Mouse (Mus musculus) kidney, postnatal 10 days (tissue): ENCODE measurements at regions not wholly inside any gene's neighbourhood (a gene's known extent, or its start where the extent isn't known, plus 50 kb on each side); places are given as distances from the start of the nearest gene placed in this dataset.

ENCODE experiments used
- DNase-seq: peaks from one replicate; pipeline ENCODE4 v3.0.0; 2021; ENCODE audit warnings: mixed read lengths

GRCm38 (mm10) chr1:71945070-71945469, 267.0 kb downstream of the Mreg start:
- no peak for DNase-seq

DNA sequence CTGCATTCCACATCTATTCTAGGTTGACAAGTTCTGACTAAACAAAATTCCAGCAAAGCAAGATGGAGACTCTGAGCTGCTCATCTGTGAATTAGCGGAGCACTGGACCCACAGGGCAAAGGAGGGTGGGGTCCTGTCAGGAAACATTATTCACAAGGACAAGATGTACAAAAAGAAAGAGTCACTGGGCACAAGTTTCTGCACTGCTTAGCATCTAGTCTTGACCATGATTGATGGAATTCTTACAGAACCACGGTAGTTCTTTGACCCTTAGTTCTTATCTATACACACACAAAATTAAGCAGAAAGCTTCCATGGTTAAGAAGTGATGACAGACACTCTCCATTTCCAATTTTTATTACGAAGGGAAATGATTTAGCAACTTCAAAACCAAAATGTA, 267.6 kb downstream of the Mreg start:
- DNase-seq = no peak

DNA sequence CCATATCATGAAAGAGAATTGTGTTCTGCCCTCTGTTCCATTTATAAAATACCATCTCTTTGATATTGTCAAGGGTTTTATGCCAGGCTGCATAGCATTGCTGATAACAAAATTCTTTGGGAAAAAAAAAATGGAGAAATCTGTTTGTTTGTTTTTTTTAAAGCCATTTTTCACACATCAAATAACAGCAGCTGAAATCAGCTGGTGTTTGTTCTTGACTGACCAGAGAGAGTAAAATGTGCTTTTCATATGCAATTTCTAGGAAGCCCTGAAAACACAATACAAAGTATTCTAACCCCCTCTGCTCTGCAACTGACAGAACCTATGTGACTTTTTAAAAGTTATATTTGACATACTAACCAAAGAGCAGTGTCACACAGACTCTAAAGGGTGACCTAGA, 270.0 kb downstream of the Mreg start:
- no peak for DNase-seq

- DNase-seq = no peak
Measured at GRCm38 (mm10) chr1:71941688-71942087, 270.4 kb downstream of the Mreg start.

DNA sequence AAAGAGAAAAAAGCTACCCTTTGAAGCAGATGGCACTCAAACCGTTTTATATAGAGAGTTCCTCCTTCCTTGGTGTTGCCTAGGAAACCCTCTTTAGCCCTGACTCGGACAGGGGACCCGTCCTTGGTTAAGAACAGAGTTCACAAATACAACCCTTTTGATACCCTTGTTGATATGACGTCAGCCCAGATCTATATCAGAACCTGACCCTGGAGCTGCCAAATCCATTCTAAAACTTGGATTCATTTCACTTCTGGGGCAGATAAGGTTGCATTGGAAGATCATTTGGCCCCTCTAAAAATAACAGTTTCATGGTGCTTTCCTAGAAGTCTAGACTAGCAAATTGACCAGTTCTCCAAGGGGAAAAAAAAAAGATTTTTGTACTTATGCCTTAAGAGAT, 271.2 kb downstream of the Mreg start:
- DNase-seq = no peak

DNA sequence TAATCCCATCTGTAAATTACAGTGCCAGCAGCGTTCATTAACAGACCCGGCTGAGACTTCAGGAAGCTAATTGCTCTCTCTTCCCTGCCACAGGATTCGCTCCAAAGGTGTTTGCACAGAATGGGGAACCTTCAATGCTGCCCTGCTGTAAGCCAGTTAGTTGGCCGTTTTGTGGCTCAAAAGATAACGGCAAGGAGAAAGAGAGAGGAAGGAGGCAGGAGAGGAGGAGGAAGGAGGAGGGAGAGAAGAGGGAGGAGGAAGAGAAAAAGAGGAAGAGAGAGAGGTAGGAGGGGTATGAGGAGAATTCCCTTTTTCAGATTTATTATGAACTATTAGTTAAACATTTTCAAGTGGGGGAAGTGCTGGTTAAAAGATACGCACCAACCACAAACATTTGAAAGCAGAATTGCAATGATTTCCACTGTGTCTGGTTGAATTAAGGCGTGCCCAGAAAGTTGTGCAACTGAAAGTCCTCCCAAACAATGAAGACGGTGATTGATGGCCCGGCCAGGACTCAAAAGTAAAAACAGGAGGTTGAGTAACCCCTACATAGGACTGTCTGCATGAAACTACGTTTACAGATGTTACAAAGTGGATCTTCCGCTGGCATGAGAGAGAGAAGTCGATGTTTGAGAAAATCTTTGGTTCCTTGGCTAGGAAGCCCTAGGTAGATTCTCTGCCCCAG, 273.6 kb downstream of the Mreg start:
- no peak for DNase-seq

DNA sequence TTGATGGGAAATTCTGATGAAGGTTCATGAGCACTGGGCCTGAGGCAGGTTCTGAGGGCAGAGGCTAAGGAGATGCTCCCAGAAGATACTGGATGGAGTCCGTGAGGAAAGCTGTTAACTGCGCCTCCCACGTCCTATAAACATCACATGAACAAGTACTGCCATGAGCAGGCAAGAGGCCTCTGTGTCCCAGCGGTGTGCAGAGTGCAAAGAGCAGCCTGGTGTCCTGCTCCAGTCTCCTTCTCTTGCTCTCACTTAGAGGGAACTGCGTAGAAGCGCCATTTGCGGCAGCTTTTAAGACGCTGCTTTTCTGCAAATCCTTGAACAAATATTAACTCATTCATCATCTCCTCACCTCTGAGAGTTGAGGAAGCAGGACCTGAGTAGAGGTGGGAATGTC, 274.2 kb downstream of the Mreg start:
- DNase-seq = no peak

DNA sequence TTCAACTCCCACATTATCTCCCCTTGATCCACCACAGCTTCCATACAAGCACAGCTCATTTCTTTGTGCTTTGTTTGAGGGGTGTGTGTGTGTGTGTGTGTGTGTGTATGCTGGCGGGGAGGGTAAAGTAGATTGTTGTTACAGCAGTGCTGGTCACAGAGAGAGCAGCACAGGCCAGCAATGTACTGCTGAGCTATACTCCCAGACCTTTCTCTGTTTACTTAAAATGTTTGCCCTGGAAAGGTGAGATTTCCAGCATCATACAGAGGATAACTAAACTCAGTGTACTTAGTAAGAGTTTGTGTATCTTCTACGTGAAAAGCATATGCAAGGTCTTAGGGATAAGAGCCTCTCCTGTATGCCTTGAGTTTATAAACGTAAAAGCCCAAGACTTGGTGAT, 274.9 kb downstream of the Mreg start:
- no peak for DNase-seq

DNA sequence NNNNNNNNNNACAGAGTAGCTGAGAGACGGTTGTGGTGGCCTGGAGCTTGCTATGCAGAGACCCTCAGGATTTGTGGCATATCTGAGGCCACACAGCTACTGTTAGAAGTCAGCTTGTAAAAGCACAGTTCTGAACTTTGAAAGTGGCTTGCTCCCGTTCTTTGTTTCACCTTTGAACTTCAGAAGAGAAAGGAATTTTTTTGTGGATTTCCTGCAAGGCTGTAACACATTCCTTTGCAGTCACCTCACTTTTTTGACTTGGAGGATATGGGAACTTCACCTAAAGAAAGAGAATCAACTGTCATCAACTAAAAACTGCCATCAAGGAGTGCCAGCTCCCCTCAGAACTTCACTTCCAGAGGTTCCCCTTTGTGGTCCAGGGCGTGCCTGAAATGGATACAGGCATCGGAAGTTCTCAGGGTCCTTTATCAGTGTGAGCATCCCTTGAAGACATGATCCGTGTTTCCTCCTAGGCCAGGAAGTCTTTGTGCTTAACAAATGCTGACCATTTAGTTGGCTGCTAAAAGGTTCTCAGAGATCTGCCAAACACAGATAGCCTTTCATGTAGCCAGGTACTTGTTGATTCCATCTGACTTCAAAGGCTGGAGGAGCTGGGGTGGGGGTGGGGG, 275.5 kb downstream of the Mreg start:
- no peak for DNase-seq

- DNase-seq = no peak
Measured at GRCm38 (mm10) chr1:71925501-71925900, 272.5 kb upstream of the Fn1 start.

- DNase-seq = no peak
Measured at GRCm38 (mm10) chr1:71924884-71925283, 271.9 kb upstream of the Fn1 start.

- DNase-seq = no peak
Measured at GRCm38 (mm10) chr1:71923731-71924130, 270.7 kb upstream of the Fn1 start.

DNA sequence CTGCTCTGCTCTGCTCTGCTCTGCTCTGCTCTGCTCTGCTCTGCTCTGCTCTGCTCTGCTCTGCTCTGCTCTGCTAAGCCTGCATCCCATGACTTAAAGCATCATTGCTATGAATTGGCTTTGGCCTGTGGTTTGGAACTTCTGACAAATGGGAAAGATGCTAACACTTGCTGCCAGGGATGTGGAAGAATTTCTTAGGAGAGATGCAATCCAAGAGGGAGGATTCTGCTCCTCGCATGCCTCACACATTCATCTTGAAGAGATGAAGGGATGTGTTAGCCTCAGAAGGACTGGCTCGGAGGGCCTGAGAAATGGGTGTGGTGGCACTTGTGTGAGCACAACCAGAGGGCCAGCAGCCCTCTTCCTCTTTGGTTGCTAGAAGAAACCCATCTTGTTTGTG, 268.5 kb upstream of the Fn1 start:
- DNase-seq = no peak

DNA sequence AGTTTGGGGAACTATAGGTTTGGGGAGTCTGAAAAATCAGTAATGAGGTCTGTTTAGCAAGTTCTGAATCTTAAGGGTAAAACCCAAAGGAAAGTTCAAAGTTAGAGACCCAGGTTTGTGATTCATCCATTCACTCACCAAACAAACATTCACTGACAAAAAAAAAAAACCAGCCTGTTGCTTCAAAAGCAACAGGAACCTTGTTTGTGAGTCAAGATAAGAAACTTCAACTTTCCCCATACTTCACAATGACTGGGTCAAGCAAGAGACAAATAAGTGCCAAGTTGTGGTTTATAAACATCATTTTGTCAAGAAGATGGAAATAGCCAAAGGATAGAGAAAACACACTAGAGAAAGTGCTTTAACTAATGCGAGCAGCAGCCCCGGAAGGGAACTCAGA, 266.9 kb upstream of the Fn1 start:
- no peak for DNase-seq

- no peak for DNase-seq
Measured at GRCm38 (mm10) chr1:71917021-71917420, 264.0 kb upstream of the Fn1 start.

GRCm38 (mm10) chr1:71914439-71914838, 261.4 kb upstream of the Fn1 start:
- no peak for DNase-seq

DNA sequence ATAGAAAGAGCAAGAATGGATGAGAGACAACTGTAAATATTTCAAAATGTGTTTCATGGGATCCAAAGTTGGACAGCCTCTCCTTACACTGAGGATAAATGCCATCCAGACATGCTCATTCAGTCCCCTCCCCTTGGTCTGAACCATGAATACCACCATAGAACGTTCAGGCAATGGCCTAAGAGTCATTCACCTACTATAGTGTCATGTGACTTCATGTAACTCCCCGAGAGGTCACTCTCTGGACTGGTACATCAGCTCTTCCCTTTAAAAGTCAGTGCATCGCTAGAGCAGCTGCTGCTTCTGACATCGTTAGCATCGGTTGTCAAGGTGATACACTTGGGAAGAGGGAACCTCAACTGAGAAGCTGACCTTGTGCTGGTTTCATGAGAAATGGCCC, 260.2 kb upstream of the Fn1 start:
- no peak for DNase-seq

DNA sequence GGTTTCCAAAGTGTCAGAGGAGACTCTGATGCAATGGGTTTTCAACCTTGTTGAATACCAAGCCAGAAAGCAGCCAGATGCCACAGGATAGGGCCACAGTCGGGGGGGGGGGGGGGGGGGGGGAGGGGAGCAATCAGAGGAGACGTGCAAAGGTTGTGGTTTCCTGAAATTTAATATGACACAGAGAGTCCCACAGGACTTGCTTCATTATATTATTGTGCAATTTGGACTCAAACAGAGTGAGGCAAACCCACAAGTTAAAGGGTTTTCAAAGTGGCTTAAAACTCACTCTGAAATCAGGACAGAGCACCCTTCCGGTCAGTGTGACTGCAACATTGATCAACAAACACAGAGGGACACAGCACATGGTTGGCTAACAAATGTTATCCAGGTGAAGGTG, 259.4 kb upstream of the Fn1 start:
- no peak for DNase-seq

GRCm38 (mm10) chr1:71910125-71910524, 257.1 kb upstream of the Fn1 start:
- DNase-seq = no peak

GRCm38 (mm10) chr1:71909508-71910124, 256.6 kb upstream of the Fn1 start:
- no peak for DNase-seq

DNA sequence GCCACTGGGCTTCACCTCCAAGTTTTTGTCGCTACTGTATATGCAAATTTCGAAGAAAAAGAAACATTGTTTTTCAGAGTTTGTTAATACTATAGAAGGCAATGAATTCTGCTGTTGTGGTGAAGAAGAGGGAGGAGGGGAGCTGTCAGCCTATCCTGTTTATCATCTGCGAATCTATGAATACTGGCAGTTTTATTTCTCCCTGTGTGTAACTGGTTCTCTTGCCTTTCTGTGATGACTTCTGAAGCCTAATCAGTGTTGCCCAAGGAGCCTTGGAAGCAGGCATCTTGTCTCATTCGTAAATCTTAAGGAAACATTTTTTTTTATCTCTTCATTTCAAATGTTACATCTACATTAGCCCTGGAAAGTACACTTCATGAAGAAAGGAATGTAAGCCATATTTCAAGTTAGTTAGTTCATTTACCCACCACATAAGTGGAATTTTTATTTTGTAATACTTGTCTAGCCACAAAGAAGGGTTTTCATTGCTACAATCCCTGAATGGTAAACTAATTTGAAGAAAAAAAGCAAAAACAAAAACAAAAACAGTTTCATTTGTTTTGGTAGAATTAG, 251.5 kb upstream of the Fn1 start:
- DNase-seq = no peak

DNA sequence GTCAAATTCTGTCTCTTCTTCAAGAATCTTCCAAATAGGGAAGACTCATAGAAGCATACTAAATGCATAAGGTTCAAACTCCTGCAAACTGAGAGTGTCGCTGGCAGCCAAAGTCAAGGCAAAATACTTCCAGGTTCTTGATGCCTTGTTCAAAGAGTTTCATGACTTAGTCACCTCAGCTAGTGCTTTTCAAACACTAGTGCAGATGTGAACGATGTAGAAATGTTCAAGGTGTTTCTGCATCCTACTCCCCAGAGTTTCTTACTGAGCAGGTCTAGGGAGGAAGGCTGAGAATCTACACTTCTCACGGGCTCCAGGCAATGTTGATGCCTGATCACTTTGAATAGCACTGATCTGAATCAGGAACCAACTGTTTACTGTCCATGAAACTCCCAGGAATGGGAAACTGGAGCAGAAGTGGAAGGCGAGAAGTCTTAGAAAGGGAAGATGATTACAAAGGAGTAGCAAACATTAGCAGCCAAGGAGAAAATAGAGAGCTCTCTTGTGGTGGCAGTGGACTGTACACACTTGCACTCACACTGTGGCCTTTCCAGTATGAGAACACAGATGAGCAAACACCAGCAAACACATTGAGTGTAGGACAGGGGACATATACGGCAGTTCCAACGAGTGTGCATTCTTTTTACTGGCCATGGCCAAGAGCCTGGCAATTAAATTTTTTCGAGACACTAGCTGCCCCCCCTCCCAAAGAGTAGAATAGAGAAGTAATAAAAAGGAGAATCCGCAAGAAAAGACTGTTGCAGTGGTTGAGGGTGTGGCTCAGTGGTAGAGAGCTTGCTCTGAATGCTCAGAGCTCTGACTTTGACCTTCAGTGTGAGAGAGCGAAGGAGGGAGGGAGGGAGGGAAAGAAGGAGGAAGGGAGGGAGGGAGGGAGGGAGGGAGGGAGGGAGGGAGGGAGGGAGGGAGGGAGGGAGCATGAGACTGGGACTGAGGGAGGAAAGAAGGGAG, 247.4 kb upstream of the Fn1 start:
- no peak for DNase-seq

- no peak for DNase-seq
Measured at GRCm38 (mm10) chr1:71899128-71899527, 246.1 kb upstream of the Fn1 start.
